Mouse (Mus musculus) embryonic facial prominence, embryonic 11.5 days (tissue): Measurements from ENCODE around the gene Plod2. TPM values are rescaled to one million over a fixed set of nuclear protein-coding genes. Genes with fewer than 3 reads are reported as not detected.

Experiments
- ATAC-seq: fragments of 200-750 bp; cut with Nextera tagmentation; replicated peaks from 2 replicates; pipeline ENCODE4 v1.8.0; 2017; ENCODE audit warnings: low read depth; ENCODE audit not compliant: insufficient number of reproducible peaks, low FRiP score, low TSS enrichment
- DNase-seq: peaks from one replicate; pipeline ENCODE4 v3.0.0-alpha.2; 2015; ENCODE audit warnings: low spot score
- H3K27ac ChIP-seq: fragments of 300-500 bp; sonication (generic); replicated peaks from 2 replicates; pipeline ENCODE4 v1.5.1; 2014; ENCODE audit warnings: mild to moderate bottlenecking, low read depth, low read length, control low read depth
- H3K27me3 ChIP-seq: fragments of 300-500 bp; sonication (generic); 2 replicates; pipeline ENCODE4 v1.6.1; 2014; ENCODE audit warnings: mild to moderate bottlenecking, low read length, moderate library complexity, mixed read lengths; ENCODE audit not compliant: control insufficient read depth, insufficient read depth
- H3K36me3 ChIP-seq: fragments of 300-500 bp; sonication (generic); replicated peaks from 2 replicates; pipeline ENCODE4 v1.6.1; 2014; ENCODE audit warnings: low read depth, mild to moderate bottlenecking, low read length, moderate library complexity, mixed read lengths; ENCODE audit not compliant: control insufficient read depth, insufficient read depth
- H3K4me1 ChIP-seq: fragments of 300-500 bp; sonication (generic); 2 replicates; pipeline ENCODE4 v1.6.1; 2014; ENCODE audit warnings: low read length, mixed read lengths; ENCODE audit not compliant: control insufficient read depth, insufficient read depth
- H3K4me2 ChIP-seq: fragments of 300-500 bp; sonication (generic); 2 replicates; pipeline ENCODE4 v1.6.1; 2014; ENCODE audit warnings: low read depth, mild to moderate bottlenecking, control low read depth, low read length, moderate library complexity
- H3K4me3 ChIP-seq: fragments of 300-500 bp; sonication (generic); 2 replicates; pipeline ENCODE4 v1.5.1; 2014; ENCODE audit warnings: low read depth, low read length, control low read depth
- H3K9ac ChIP-seq: fragments of 300-500 bp; sonication (generic); replicated peaks from 2 replicates; pipeline ENCODE4 v1.6.1; 2014; ENCODE audit warnings: mild to moderate bottlenecking, control low read depth, low read length
- H3K9me3 ChIP-seq: fragments of 300-500 bp; sonication (generic); replicated peaks from 2 replicates; pipeline ENCODE4 v1.6.1; 2016; ENCODE audit warnings: mild to moderate bottlenecking, low read length, inconsistent platforms, mixed read lengths; ENCODE audit not compliant: control insufficient read depth
- WGBS: fragments of 180-500 bp; shearing (Covaris S2); extraction: QIAGEN DNeasy Blood & Tissue Kit; methylation state at CpG from one replicate; pipeline ENCODE4 v1.1.7; 2014; 5-methylcytosine and 5-hydroxymethylcytosine counted together
- polyA plus RNA-seq: library from polyadenylated mRNA; unstranded; fragments of >200 nt; fragmentation: Nextera tagmentation; extraction: Ambion mirVana; gene quantifications from 2 replicates; pipeline ENCODE4 v1.2.1, GENCODE M21; 2014

Plod2 gene
- 49.1 and 58.1 TPM in 2 replicates for polyA plus RNA-seq

GRCm38 (mm10) chr9:92541977-92542561 lies at the start of gene Plod2:
TSS of gene Plod2 (plus strand) at chr9:92542223.
- no peaks in the 10 kb centered on the region for H3K4me1 ChIP-seq
- DNase-seq (peak; percentile 83), ATAC-seq (peak; percentile 93)
- peak within 1 kb of the TSS; percentile 86 for H3K4me3 ChIP-seq
- under 1% methylated on average over 63 of the region's 67 CpGs for WGBS
- no peaks in the 10 kb centered on the region for H3K36me3 ChIP-seq
- peak within 1 kb of the TSS; percentile 73 for H3K27ac ChIP-seq
- H3K9me3 ChIP-seq, result no peaks in the 10 kb centered on the region
- peak within 1 kb of the TSS; percentile 79 for H3K4me2 ChIP-seq
- peak within 1 kb of the TSS; percentile 90 for H3K9ac ChIP-seq
- no peaks in the 10 kb centered on the region for H3K27me3 ChIP-seq

- peak; percentile 92 for DNase-seq
- H3K9me3 ChIP-seq, result no peaks in the 10 kb centered on the region
- no peak overlapping the region for H3K9ac ChIP-seq
- H3K4me2 ChIP-seq, result no peak overlapping the region
- no peaks in the 10 kb centered on the region for H3K4me1 ChIP-seq
- no peaks in the 10 kb centered on the region for H3K36me3 ChIP-seq
- no peak overlapping the region for H3K27ac ChIP-seq
- no peak overlapping the region for H3K4me3 ChIP-seq
- WGBS, result 46% methylated on average over 12 of the region's 12 CpGs
- peak; percentile 61; the same call in 1 of the 2 replicates for ATAC-seq
- H3K27me3 ChIP-seq, result no peaks in the 10 kb centered on the region
Measured at GRCm38 (mm10) chr9:92499710-92500410, 42.2 kb upstream of the Plod2 start.

- WGBS, result 48% methylated on average over 3 of the region's 3 CpGs
- H3K36me3 ChIP-seq, result no peaks in the 10 kb centered on the region
- H3K4me3 ChIP-seq, result no peak overlapping the region
- no peak for ATAC-seq
- H3K4me1 ChIP-seq, result no peaks in the 10 kb centered on the region
- peak; percentile 20 for DNase-seq
- no peaks in the 10 kb centered on the region for H3K9me3 ChIP-seq
- H3K4me2 ChIP-seq, result no peak overlapping the region
- H3K27me3 ChIP-seq, result no peaks in the 10 kb centered on the region
- H3K27ac ChIP-seq, result no peak overlapping the region
- no peak overlapping the region for H3K9ac ChIP-seq
Measured at GRCm38 (mm10) chr9:92504256-92504655, 37.8 kb upstream of the Plod2 start.

GRCm38 (mm10) chr9:92504889-92505288 lies 37.1 kb upstream of the Plod2 start:
- H3K27ac ChIP-seq, result no peak overlapping the region
- H3K9ac ChIP-seq, result no peak overlapping the region
- H3K27me3 ChIP-seq, result no peaks in the 10 kb centered on the region
- H3K4me3 ChIP-seq, result no peak overlapping the region
- DNase-seq, result no peak
- H3K4me2 ChIP-seq, result no peak overlapping the region
- 56% methylated on average over 1 of the region's 1 CpGs for WGBS
- no peak for ATAC-seq
- H3K9me3 ChIP-seq, result no peaks in the 10 kb centered on the region
- H3K4me1 ChIP-seq, result no peaks in the 10 kb centered on the region
- no peaks in the 10 kb centered on the region for H3K36me3 ChIP-seq

- ATAC-seq (no peak), DNase-seq (no peak)
- no peaks in the 10 kb centered on the region for H3K27me3 ChIP-seq
- H3K4me3 ChIP-seq, result no peak overlapping the region
- H3K9ac ChIP-seq, result no peak overlapping the region
- no peaks in the 10 kb centered on the region for H3K9me3 ChIP-seq
- H3K4me2 ChIP-seq, result no peak overlapping the region
- no peaks in the 10 kb centered on the region for H3K4me1 ChIP-seq
- no peaks in the 10 kb centered on the region for H3K36me3 ChIP-seq
- no peak overlapping the region for H3K27ac ChIP-seq
Measured at GRCm38 (mm10) chr9:92511696-92512095, 30.3 kb upstream of the Plod2 start.

- ATAC-seq (no peak), DNase-seq (no peak)
- H3K27ac ChIP-seq, result no peak overlapping the region
- H3K27me3 ChIP-seq, result no peaks in the 10 kb centered on the region
- no peak overlapping the region for H3K4me2 ChIP-seq
- H3K9ac ChIP-seq, result no peak overlapping the region
- no peaks in the 10 kb centered on the region for H3K9me3 ChIP-seq
- H3K36me3 ChIP-seq, result no peaks in the 10 kb centered on the region; the same call in 1 of the 2 replicates
- no peaks in the 10 kb centered on the region for H3K4me1 ChIP-seq
- no peak overlapping the region for H3K4me3 ChIP-seq
- WGBS, result 97% methylated on average over 12 of the region's 12 CpGs
Measured at GRCm38 (mm10) chr9:92517036-92517435, 25.0 kb upstream of the Plod2 start.

GRCm38 (mm10) chr9:92520751-92521150 lies 21.3 kb upstream of the Plod2 start:
- no peak overlapping the region for H3K4me2 ChIP-seq
- 93% methylated on average over 9 of the region's 10 CpGs for WGBS

GRCm38 (mm10) chr9:92524506-92524905 lies 17.5 kb upstream of the Plod2 start:
- DNase-seq, result no peak

More at GRCm38 (mm10) chr9:92520751-92521150, 21.3 kb upstream of the Plod2 start:
- no peak for ATAC-seq
- Histone ChIP-seq H3K9ac (no peak overlapping the region), H3K27ac (no peak overlapping the region), H3K4me3 (no peak overlapping the region), H3K36me3 (no peaks in the 10 kb centered on the region; the same call in 1 of the 2 replicates), H3K9me3 (no peaks in the 10 kb centered on the region), H3K4me1 (no peaks in the 10 kb centered on the region), H3K27me3 (no peaks in the 10 kb centered on the region)
- DNase-seq, result no peak

More at GRCm38 (mm10) chr9:92524506-92524905, 17.5 kb upstream of the Plod2 start:
- H3K27ac ChIP-seq, result no peak overlapping the region
- H3K4me1 ChIP-seq, result no peaks in the 10 kb centered on the region
- H3K9me3 ChIP-seq, result no peaks in the 10 kb centered on the region
- H3K4me2 ChIP-seq, result no peak overlapping the region
- no peak for ATAC-seq
- WGBS, result 91% methylated on average over 4 of the region's 4 CpGs
- H3K36me3 ChIP-seq, result no peaks in the 10 kb centered on the region
- H3K27me3 ChIP-seq, result no peaks in the 10 kb centered on the region
- no peak overlapping the region for H3K9ac ChIP-seq
- no peak overlapping the region for H3K4me3 ChIP-seq
